Mouse (Mus musculus) hindbrain, postnatal 0 days (tissue): ENCODE measurements around the gene Hspb9. TPM values are rescaled to one million over a fixed set of nuclear protein-coding genes. Genes with fewer than 3 reads are reported as not detected.
A peak's percentile ranks its signal among the peaks of the same experiment; 100 is the strongest.

Source experiments
- ATAC-seq: fragments of 200-750 bp; cut with Nextera tagmentation; 2 replicates; pipeline ENCODE4 v1.8.0; 2017; ENCODE audit warnings: mild to moderate bottlenecking, moderate TSS enrichment, moderate library complexity
- DNase-seq: peaks from one replicate; pipeline ENCODE4 v3.0.0-alpha.2; 2015; ENCODE audit warnings: low spot score
- H3K27ac ChIP-seq: fragments of 300-500 bp; sonication (generic); 2 replicates; pipeline ENCODE4 v1.5.1; 2014; ENCODE audit warnings: mild to moderate bottlenecking
- H3K27me3 ChIP-seq: fragments of 300-500 bp; sonication (generic); 2 replicates; pipeline ENCODE4 v1.6.1; 2014; ENCODE audit warnings: low read length, mixed read lengths; ENCODE audit not compliant: insufficient read depth
- H3K36me3 ChIP-seq: fragments of 300-500 bp; sonication (generic); 2 replicates; pipeline ENCODE4 v1.6.1; 2014; ENCODE audit warnings: low read length, mixed read lengths; ENCODE audit not compliant: insufficient read depth
- H3K4me1 ChIP-seq: fragments of 300-500 bp; sonication (generic); 2 replicates; pipeline ENCODE4 v1.6.1; 2014; ENCODE audit warnings: antibody characterized with exemption, low read length, mixed read lengths; ENCODE audit not compliant: insufficient read depth
- H3K4me2 ChIP-seq: fragments of 300-500 bp; sonication (generic); 2 replicates; pipeline ENCODE4 v1.6.1; 2014; ENCODE audit warnings: low read depth, mild to moderate bottlenecking, low read length, moderate library complexity, mixed read lengths
- H3K4me3 ChIP-seq: fragments of 300-500 bp; sonication (generic); 2 replicates; pipeline ENCODE4 v1.5.1; 2014; ENCODE audit warnings: low read length
- H3K9ac ChIP-seq: fragments of 300-500 bp; sonication (generic); replicated peaks from 2 replicates; pipeline ENCODE4 v1.6.1; 2014; ENCODE audit warnings: mild to moderate bottlenecking, low read length, moderate library complexity, mixed read lengths
- H3K9me3 ChIP-seq: fragments of 300-500 bp; sonication (generic); 2 replicates; pipeline ENCODE4 v1.6.1; 2016; ENCODE audit warnings: low read length, mixed read lengths
- CTCF ChIP-seq: IDR thresholded peaks from 2 replicates; pipeline ENCODE4 v1.5.1; 2016; ENCODE audit warnings: antibody characterized with exemption, control low read depth, low read depth
- WGBS: fragments of 180-500 bp; shearing (Covaris S2); extraction: QIAGEN DNeasy Blood & Tissue Kit; methylation state at CpG from one replicate; pipeline ENCODE4 v1.1.7; 2014; 5-methylcytosine and 5-hydroxymethylcytosine counted together
- polyA plus RNA-seq: library from polyadenylated mRNA; unstranded; fragments of >200 nt; fragmentation: Nextera tagmentation; extraction: Ambion mirVana; gene quantifications from 2 replicates; pipeline ENCODE4 v1.2.1, GENCODE M21; 2015
- total RNA-seq: library from RNA; depleted of rRNA; stranded (reverse); fragments of >200 nt; gene quantifications from 2 replicates; pipeline ENCODE4 v1.2.3, GENCODE M21; 2014

The Hspb9 gene
- total and polyA plus RNA-seq, 2 experiments from 2014 or later, result 0.24 TPM; not detected in 1

DNA sequence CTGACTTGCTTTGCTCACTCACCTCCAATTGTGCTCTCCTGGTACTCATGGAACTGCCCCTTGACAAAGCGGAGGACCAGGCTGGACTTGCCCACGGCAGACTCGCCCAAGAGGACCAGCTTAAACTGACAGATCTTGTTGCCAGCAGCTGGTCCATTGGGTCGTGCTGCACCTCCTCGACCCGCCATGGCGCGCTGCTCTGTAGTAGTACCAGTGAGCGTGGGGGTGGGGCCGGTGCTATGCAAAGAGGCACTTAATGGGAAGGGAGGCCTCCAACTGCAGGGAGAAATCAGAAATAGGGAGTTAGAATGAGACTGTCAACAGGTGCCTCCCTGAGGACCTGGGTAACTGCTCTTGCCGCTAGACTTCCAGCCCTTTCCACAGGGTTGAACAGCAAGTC lies 6.2 kb downstream of the Hspb9 start:
- no peak for TF ChIP-seq CTCF
- H3K27ac ChIP-seq, result peak overlapping the region; percentile 28; the same call in 1 of the 2 replicates
- H3K4me1 ChIP-seq, result peaks cover 8% of the 10 kb centered on the region; the same call in 1 of the 2 replicates
- no peak overlapping the region for H3K4me3 ChIP-seq
- H3K36me3 ChIP-seq, result peaks cover 25% of the 10 kb centered on the region
- ATAC-seq (no peak), DNase-seq (no peak)
- H3K9ac ChIP-seq, result no peak overlapping the region
- no peaks in the 10 kb centered on the region for H3K27me3 ChIP-seq
- H3K9me3 ChIP-seq, result no peaks in the 10 kb centered on the region
- H3K4me2 ChIP-seq, result no peak overlapping the region
- WGBS, result 81% methylated on average over 11 of the region's 11 CpGs

DNA sequence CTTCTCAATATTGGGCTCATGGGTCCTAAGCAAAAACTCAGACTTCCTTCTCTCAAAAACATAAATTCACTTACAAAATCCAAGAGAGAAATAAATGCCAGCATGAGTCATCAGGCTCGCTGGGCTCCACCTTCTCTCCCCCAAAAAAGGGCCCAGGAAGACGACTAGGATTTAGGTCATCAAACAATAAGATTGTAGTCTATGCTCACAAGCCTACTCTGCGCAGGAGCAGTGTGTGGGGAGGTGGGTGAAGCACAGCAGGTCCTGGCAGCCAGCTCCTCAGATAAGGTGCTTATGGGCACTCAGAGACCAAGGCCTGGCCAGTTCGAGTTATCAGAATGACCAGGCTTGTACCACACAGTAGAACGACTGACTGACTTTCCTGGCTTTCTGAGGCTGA lies 6.7 kb downstream of the Hspb9 start:
- Histone ChIP-seq H3K36me3 (peaks cover 25% of the 10 kb centered on the region), H3K9ac (no peak overlapping the region), H3K9me3 (no peaks in the 10 kb centered on the region), H3K27ac (peak overlapping the region; percentile 28; the same call in 1 of the 2 replicates), H3K4me3 (no peak overlapping the region), H3K27me3 (no peaks in the 10 kb centered on the region), H3K4me2 (no peak overlapping the region), H3K4me1 (peaks cover 8% of the 10 kb centered on the region; the same call in 1 of the 2 replicates)
- TF ChIP-seq CTCF, result no peak
- DNase-seq (no peak), ATAC-seq (no peak)
- WGBS, result 78% methylated on average over 5 of the region's 5 CpGs

DNA sequence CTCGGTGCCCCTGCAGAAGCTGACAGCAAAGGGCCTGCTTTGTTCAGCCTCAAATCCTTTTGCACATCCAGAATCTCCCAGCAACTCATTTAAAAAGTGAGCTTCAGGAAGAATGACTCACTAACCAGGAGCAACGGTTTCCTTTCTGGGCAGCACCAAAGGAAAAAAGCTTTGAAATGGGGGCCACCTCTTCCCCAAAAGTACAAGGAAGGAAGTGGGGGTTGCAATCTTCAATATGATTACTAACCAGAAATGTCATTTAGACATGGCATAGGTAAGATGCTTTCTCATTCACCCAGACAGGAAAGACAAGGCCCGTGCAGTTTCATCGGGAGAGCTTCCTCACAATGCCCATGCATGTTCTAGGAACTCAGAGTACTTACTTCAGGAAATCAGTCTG lies 7.6 kb downstream of the Hspb9 start:
- no peak for TF ChIP-seq CTCF
- DNase-seq (no peak), ATAC-seq (no peak)
- WGBS, result 40% methylated on average over 4 of the region's 4 CpGs
- H3K9ac ChIP-seq, result no peak overlapping the region
- no peak overlapping the region for H3K4me2 ChIP-seq
- peak overlapping the region; percentile 28; the same call in 1 of the 2 replicates for H3K27ac ChIP-seq
- no peaks in the 10 kb centered on the region for H3K9me3 ChIP-seq
- H3K4me1 ChIP-seq, result peaks cover 8% of the 10 kb centered on the region; the same call in 1 of the 2 replicates
- peaks cover 15% of the 10 kb centered on the region for H3K36me3 ChIP-seq
- no peak overlapping the region for H3K4me3 ChIP-seq
- no peaks in the 10 kb centered on the region for H3K27me3 ChIP-seq

DNA sequence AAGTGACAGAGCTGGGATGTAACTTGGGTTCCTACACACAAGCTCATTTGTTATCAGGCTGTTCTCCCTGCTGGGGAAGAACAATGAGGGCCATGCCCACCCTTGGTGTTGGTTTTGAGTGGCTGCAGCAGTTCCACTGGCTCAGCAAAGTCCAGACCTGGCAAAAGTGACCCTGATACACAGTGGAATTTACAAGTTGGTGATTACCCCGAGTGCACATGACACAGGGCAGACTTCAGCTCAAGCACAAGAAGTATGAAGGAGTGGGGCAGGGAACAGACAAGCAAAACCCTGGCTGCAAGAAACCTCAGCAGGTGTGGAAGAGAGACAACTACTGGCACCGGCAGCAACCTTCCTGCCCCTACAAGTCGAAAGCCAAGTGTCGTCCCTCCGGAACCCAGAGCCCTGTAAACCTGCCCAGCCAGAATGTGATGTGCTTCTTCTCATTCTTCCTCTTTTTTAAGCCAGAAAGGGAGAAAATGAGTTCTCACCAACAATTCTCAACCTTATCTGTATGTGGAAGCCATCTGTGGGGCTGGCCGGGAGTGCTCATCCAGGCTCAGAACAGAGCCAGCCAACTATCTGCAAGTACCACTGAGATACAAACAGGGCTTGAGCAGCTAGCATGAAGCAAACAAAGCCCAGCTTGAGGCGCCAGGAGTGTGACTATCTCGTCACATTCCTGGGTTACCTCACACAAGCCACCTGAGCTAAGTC lies 8.3 kb downstream of the Hspb9 start:
- no peak for TF ChIP-seq CTCF
- WGBS, result 63% methylated on average over 8 of the region's 8 CpGs
- H3K9ac ChIP-seq, result no peak overlapping the region

DNA sequence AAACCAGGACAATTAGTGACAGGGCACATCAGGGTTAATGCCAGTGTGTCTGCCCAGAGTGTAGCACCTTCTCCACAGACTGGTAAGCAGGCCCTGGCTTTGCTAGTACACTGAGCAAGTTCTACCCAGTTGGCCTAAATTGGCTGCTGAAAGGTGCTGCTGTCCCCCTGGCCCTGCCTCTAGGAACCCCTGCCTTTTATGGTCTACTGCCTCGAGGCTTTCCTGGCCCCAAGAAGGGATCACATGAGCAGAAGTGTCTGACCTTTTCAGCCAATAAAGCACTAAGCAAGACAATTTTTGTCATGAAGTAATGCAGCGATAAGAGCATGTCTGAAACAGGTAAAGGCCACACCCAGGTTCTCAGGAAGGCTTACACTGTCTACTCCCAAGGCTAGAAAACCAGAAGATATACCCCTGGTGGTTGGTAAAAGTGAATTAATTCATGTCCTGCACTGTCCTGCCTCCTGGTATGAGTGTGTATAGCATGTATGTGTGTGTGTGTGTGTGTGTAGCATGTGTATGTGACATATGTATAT lies 8.9 kb downstream of the Hspb9 start:
- peaks cover 10% of the 10 kb centered on the region; the same call in 1 of the 2 replicates for H3K36me3 ChIP-seq
- no peak for ATAC-seq
- no peak overlapping the region for H3K9ac ChIP-seq
- H3K27me3 ChIP-seq, result no peaks in the 10 kb centered on the region
- peak overlapping the region; percentile 28; the same call in 1 of the 2 replicates for H3K27ac ChIP-seq
- no peak for TF ChIP-seq CTCF
- H3K4me2 ChIP-seq, result no peak overlapping the region
- no peak for DNase-seq
- no peaks in the 10 kb centered on the region for H3K9me3 ChIP-seq
- H3K4me3 ChIP-seq, result no peak overlapping the region
- H3K4me1 ChIP-seq, result peaks cover 8% of the 10 kb centered on the region; the same call in 1 of the 2 replicates
- WGBS, result 60% methylated on average over 2 of the region's 2 CpGs

More for the DNA sequence above, 8.3 kb downstream of the Hspb9 start:
- no peak overlapping the region for H3K4me2 ChIP-seq
- H3K36me3 ChIP-seq, result peaks cover 12% of the 10 kb centered on the region; the same call in 1 of the 2 replicates
- H3K27me3 ChIP-seq, result no peaks in the 10 kb centered on the region
- H3K4me1 ChIP-seq, result peaks cover 8% of the 10 kb centered on the region; the same call in 1 of the 2 replicates
- peak overlapping the region; percentile 28 for H3K27ac ChIP-seq
- ATAC-seq (no peak), DNase-seq (no peak)
- no peak overlapping the region for H3K4me3 ChIP-seq
- H3K9me3 ChIP-seq, result no peaks in the 10 kb centered on the region

DNA sequence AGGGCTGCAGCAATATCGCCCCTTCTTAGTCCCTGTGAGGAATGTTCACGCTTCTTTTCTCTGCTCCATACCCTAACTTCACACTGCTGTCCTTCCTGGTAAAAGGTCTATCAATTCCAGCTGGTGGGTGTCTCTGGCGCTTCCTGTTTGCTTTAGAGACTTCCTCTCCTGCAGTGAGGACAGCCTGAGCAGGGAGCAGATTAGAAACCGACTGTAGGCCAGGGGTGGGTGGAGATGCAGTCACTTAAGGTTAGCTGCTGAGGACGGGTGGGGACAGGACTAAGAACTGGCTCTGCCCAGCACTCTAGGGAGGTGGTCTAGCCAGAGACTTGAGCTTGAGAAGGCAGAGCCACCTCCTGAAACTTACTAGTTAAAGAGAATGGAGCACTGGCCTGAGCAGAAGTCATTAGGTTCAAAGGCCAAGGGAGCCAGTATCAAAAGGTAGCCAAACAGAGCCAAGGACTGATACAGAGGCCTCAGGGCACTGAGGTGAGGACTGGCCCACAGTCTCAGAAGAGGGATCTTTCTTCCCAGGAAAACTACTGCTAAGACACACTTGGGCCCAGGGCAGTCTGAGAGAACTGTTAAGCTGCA lies 11.4 kb downstream of the Hspb9 start:
- peaks cover 8% of the 10 kb centered on the region; the same call in 1 of the 2 replicates for H3K4me1 ChIP-seq
- DNase-seq (no peak), ATAC-seq (no peak)
- no peak overlapping the region for H3K4me2 ChIP-seq
- no peak overlapping the region for H3K4me3 ChIP-seq
- H3K27ac ChIP-seq, result no peak overlapping the region; the same call in 1 of the 2 replicates
- peaks cover 6% of the 10 kb centered on the region; the same call in 1 of the 2 replicates for H3K36me3 ChIP-seq
- H3K9ac ChIP-seq, result no peak overlapping the region
- H3K9me3 ChIP-seq, result no peaks in the 10 kb centered on the region
- no peaks in the 10 kb centered on the region for H3K27me3 ChIP-seq
- WGBS, result 64% methylated on average over 5 of the region's 5 CpGs
- no peak for TF ChIP-seq CTCF
